In the genomic region with DNA sequence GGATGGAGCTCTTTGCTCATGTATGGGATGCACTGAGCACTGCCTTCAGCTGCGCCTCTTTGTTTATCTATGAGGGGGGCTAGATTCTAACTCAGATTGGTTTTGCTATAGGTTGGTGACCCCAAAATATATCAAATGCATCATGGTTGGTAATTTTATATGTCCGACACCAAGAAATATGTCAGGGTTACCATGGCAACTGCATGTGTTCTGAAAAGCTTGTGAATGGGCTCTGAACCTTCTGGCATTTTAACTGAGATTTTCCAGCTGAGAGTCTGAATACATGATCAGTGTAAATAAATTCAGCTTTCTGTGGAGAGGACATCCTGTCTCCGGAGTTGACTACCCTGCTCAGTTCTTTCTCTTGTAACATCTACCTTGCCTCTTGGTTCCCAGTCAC, we compare ENCODE assay signal across 20 mouse cellular contexts. TPM values are rescaled to one million over a fixed set of nuclear protein-coding genes. Genes with fewer than 3 reads are reported as not detected.
DNase-seq lines count a peak whose midpoint lies in the region; ATAC-seq and TF ChIP-seq lines count a peak whose summit lies in the region.
"Had no signal": no experiment of that assay in that cellular context is flagged by ENCODE, and none has a peak within 500 bp of the region (broad histone marks: within the 10 kb centered on the region; RNA-seq: fewer than 3 reads in every experiment).

No protein-coding gene starts in this region.

- H3K9me3 ChIP-seq in embryonic facial prominence, embryonic 14.5 days (ENCODE audit: control insufficient read depth, low read length), result no peaks in the 10 kb centered on the region
- no peaks in the 10 kb centered on the region for H3K9me3 ChIP-seq in embryonic facial prominence, embryonic 10.5 days
- no peaks in the 10 kb centered on the region for H3K9me3 ChIP-seq in kidney, postnatal 0 days (replicated peaks; ENCODE audit: low read length)
- H3K9me3 ChIP-seq in kidney, embryonic 16.5 days (ENCODE audit: low read length), result no peaks in the 10 kb centered on the region
- H3K9me3 ChIP-seq in neural tube, embryonic 15.5 days (replicated peaks), result no peaks in the 10 kb centered on the region
- H3K9me3 ChIP-seq in midbrain, embryonic 16.5 days (replicated peaks; ENCODE audit: control insufficient read depth, low read length, poor library complexity, severe bottlenecking), result no peaks in the 10 kb centered on the region
- H3K9me3 ChIP-seq: embryonic facial prominence, embryonic 13.5 days; lung, embryonic 15.5 days had no signal

- H3K4me2 ChIP-seq in embryonic facial prominence, embryonic 14.5 days (ENCODE audit: low read depth, low read length), result no peak overlapping the region
- no peak overlapping the region for H3K4me2 ChIP-seq in kidney, postnatal 0 days (ENCODE audit: low read length)
- no peak overlapping the region for H3K4me2 ChIP-seq in kidney, embryonic 16.5 days (replicated peaks; ENCODE audit: low read depth, low read length)
- no peak overlapping the region for H3K4me2 ChIP-seq in neural tube, embryonic 15.5 days
- peak overlapping the region; percentile 27; the same call in 1 of the 2 replicates for H3K4me2 ChIP-seq in midbrain, embryonic 16.5 days (ENCODE audit: low read length)
- H3K4me2 ChIP-seq: embryonic facial prominence, embryonic 13.5 days; heart, embryonic 11.5 days; lung, embryonic 15.5 days had no signal

- TF ChIP-seq CTCF in kidney, postnatal 0 days (IDR thresholded peaks at IDR 0.05; ENCODE audit: low read depth), result no peak

- H3K4me1 ChIP-seq in embryonic facial prominence, embryonic 14.5 days (ENCODE audit: control insufficient read depth, insufficient read depth, low read length), result peaks cover 6% of the 10 kb centered on the region; the same call in 1 of the 2 replicates
- peaks cover 12% of the 10 kb centered on the region; the same call in 1 of the 2 replicates for H3K4me1 ChIP-seq in embryonic facial prominence, embryonic 10.5 days
- H3K4me1 ChIP-seq in kidney, postnatal 0 days (replicated peaks; ENCODE audit: insufficient read depth, low read length), result no peaks in the 10 kb centered on the region
- H3K4me1 ChIP-seq in kidney, embryonic 16.5 days (ENCODE audit: insufficient read depth, low read length), result no peaks in the 10 kb centered on the region
- peaks cover 17% of the 10 kb centered on the region for H3K4me1 ChIP-seq in neural tube, embryonic 15.5 days
- H3K4me1 ChIP-seq in midbrain, embryonic 16.5 days (ENCODE audit: control insufficient read depth, insufficient read depth, low read length), result peaks cover 21% of the 10 kb centered on the region
- H3K4me1 ChIP-seq: lung, embryonic 15.5 days had no signal

- no peak for ATAC-seq in embryonic facial prominence, embryonic 14.5 days (ENCODE audit: low read depth)
- no peak for ATAC-seq in kidney, postnatal 0 days (replicated peaks; ENCODE audit: low FRiP score, low read depth)
- no peak for ATAC-seq in kidney, embryonic 16.5 days (ENCODE audit: low FRiP score, low TSS enrichment)
- no peak for ATAC-seq in neural tube, embryonic 15.5 days (ENCODE audit: low FRiP score)
- 0 out of 2 replicates have a peak, but pooled peaks have one; percentile 21 for ATAC-seq in midbrain, embryonic 16.5 days
- ATAC-seq: activated CD4-positive, CD25-positive, alpha-beta regulatory T cell, adult 4 months had no signal

- H3K4me3 ChIP-seq in embryonic facial prominence, embryonic 14.5 days (ENCODE audit: low read depth, low read length), result no peak overlapping the region
- no peak overlapping the region for H3K4me3 ChIP-seq in embryonic facial prominence, embryonic 10.5 days
- H3K4me3 ChIP-seq in kidney, postnatal 0 days (replicated peaks; ENCODE audit: low read depth, low read length), result no peak overlapping the region
- H3K4me3 ChIP-seq in kidney, embryonic 16.5 days (ENCODE audit: low read length), result no peak overlapping the region
- H3K4me3 ChIP-seq in neural tube, embryonic 15.5 days (replicated peaks), result no peak overlapping the region
- H3K4me3 ChIP-seq in midbrain, embryonic 16.5 days (ENCODE audit: low read depth, low read length), result no peak overlapping the region
- H3K4me3 ChIP-seq: embryonic facial prominence, embryonic 13.5 days; lung, embryonic 15.5 days; myocyte had no signal

- no peaks in the 10 kb centered on the region for H3K36me3 ChIP-seq in embryonic facial prominence, embryonic 14.5 days (ENCODE audit: control insufficient read depth, insufficient read depth, low read length)
- 0 out of 2 replicates have a peak, but pooled peaks cover under 1% of the 10 kb centered on the region for H3K36me3 ChIP-seq in embryonic facial prominence, embryonic 10.5 days (replicated peaks)
- no peaks in the 10 kb centered on the region for H3K36me3 ChIP-seq in kidney, postnatal 0 days (ENCODE audit: insufficient read depth, low read length)
- H3K36me3 ChIP-seq in kidney, embryonic 16.5 days (ENCODE audit: insufficient read depth, low read length), result no peaks in the 10 kb centered on the region
- H3K36me3 ChIP-seq in neural tube, embryonic 15.5 days, result no peaks in the 10 kb centered on the region
- no peaks in the 10 kb centered on the region for H3K36me3 ChIP-seq in midbrain, embryonic 16.5 days (ENCODE audit: control insufficient read depth, insufficient read depth, low read length)
- H3K36me3 ChIP-seq: embryonic facial prominence, embryonic 13.5 days; lung, embryonic 15.5 days had no signal

- DNase-seq in embryonic facial prominence, embryonic 14.5 days (ENCODE audit: low spot score), result peak; percentile 32
- no peak for DNase-seq in embryonic facial prominence, embryonic 10.5 days (ENCODE audit: low spot score)
- peak; percentile 46 for DNase-seq in kidney, postnatal 0 days (ENCODE audit: low spot score)
- DNase-seq in neural tube, embryonic 10.5 days (ENCODE audit: extremely low spot score, low spot score), result no peak
- no peak for DNase-seq in spleen, adult 18-20 months
- DNase-seq: adrenal gland, postnatal 36 days; cerebellum, postnatal 36 days; gastrocnemius, postnatal 36 days; kidney, adult 11 months; kidney, postnatal 25 days had no signal

- H3K27me3 ChIP-seq in embryonic facial prominence, embryonic 14.5 days (replicated peaks; ENCODE audit: control insufficient read depth, insufficient read depth, low read length), result no peaks in the 10 kb centered on the region
- H3K27me3 ChIP-seq in embryonic facial prominence, embryonic 10.5 days (replicated peaks; ENCODE audit: low read depth, poor library complexity, severe bottlenecking), result no peaks in the 10 kb centered on the region
- H3K27me3 ChIP-seq in kidney, postnatal 0 days (ENCODE audit: insufficient read depth, low read length), result no peaks in the 10 kb centered on the region
- no peaks in the 10 kb centered on the region for H3K27me3 ChIP-seq in kidney, embryonic 16.5 days (ENCODE audit: insufficient read depth, low read length)
- no peaks in the 10 kb centered on the region for H3K27me3 ChIP-seq in neural tube, embryonic 15.5 days (replicated peaks)
- no peaks in the 10 kb centered on the region for H3K27me3 ChIP-seq in midbrain, embryonic 16.5 days (ENCODE audit: control insufficient read depth, insufficient read depth, low read depth, low read length)
- H3K27me3 ChIP-seq: embryonic facial prominence, embryonic 13.5 days; lung, embryonic 15.5 days had no signal

- H3K9ac ChIP-seq in embryonic facial prominence, embryonic 14.5 days (ENCODE audit: low read depth, low read length), result no peak overlapping the region
- no peak overlapping the region for H3K9ac ChIP-seq in kidney, postnatal 0 days (ENCODE audit: low read depth, low read length)
- no peak overlapping the region for H3K9ac ChIP-seq in kidney, embryonic 16.5 days (replicated peaks; ENCODE audit: low read length)
- no peak overlapping the region for H3K9ac ChIP-seq in neural tube, embryonic 15.5 days (replicated peaks)
- no peak overlapping the region for H3K9ac ChIP-seq in midbrain, embryonic 16.5 days (ENCODE audit: low read depth, low read length)
- H3K9ac ChIP-seq: embryonic facial prominence, embryonic 13.5 days; lung, embryonic 15.5 days had no signal

- H3K27ac ChIP-seq in embryonic facial prominence, embryonic 14.5 days (replicated peaks; ENCODE audit: low read depth, low read length), result no peak overlapping the region
- H3K27ac ChIP-seq in embryonic facial prominence, embryonic 10.5 days (replicated peaks), result no peak overlapping the region
- H3K27ac ChIP-seq in kidney, postnatal 0 days, result no peak overlapping the region
- H3K27ac ChIP-seq in kidney, embryonic 16.5 days (ENCODE audit: low read length), result no peak overlapping the region
- 0 out of 2 replicates have a peak overlapping the region, but pooled peaks have one; percentile 33 for H3K27ac ChIP-seq in neural tube, embryonic 15.5 days (replicated peaks)
- H3K27ac ChIP-seq in midbrain, embryonic 16.5 days (ENCODE audit: low read length), result peak overlapping the region; percentile 67
- H3K27ac ChIP-seq: embryonic facial prominence, embryonic 13.5 days; lung, embryonic 15.5 days had no signal

- WGBS in embryonic facial prominence, embryonic 14.5 days, result 71% methylated on average over 3 of the region's 3 CpGs
- WGBS in embryonic facial prominence, embryonic 10.5 days, result 87% methylated on average over 3 of the region's 3 CpGs
- 68% methylated on average over 3 of the region's 3 CpGs for WGBS in kidney, postnatal 0 days
- 69% methylated on average over 3 of the region's 3 CpGs for WGBS in kidney, embryonic 16.5 days
- WGBS in neural tube, embryonic 15.5 days, result 36% methylated on average over 3 of the region's 3 CpGs
- 29% methylated on average over 3 of the region's 3 CpGs for WGBS in midbrain, embryonic 16.5 days

RNA-seq across cellular contexts. Expression of gene 4930595D18Rik, which starts 19.7 kb away (rescaled TPM):
- not detected in 2 replicates for polyA plus RNA-seq in embryonic facial prominence, embryonic 14.5 days (2014; fragmentation: Nextera tagmentation; extraction: Ambion mirVana)
- not detected in 2 replicates for polyA plus RNA-seq in embryonic facial prominence, embryonic 10.5 days (2016; fragmentation: Nextera tagmentation; extraction: Ambion mirVana)
- not detected in 2 replicates for polyA plus RNA-seq in kidney, postnatal 0 days (2015; fragmentation: Nextera tagmentation; extraction: Ambion mirVana)
- polyA plus RNA-seq in kidney, embryonic 16.5 days (2015; fragmentation: Nextera tagmentation; extraction: Ambion mirVana), result not detected in 2 replicates
- polyA plus RNA-seq in neural tube, embryonic 15.5 days (2015; fragmentation: Nextera tagmentation; extraction: Ambion mirVana), result not detected in 2 replicates
- polyA plus RNA-seq in midbrain, embryonic 16.5 days (2015; fragmentation: Nextera tagmentation; extraction: Ambion mirVana), result not detected in 2 replicates
- polyA plus RNA-seq: embryonic facial prominence, embryonic 13.5 days; heart, embryonic 11.5 days; liver, adult 2 months; lung, embryonic 15.5 days; myocyte; urinary bladder, adult 2 months had no signal

RNA-seq across cellular contexts. Expression of gene Traf3, which starts 37.8 kb away (rescaled TPM):
- 12.5 and 13.4 TPM in 2 replicates for polyA plus RNA-seq in embryonic facial prominence, embryonic 14.5 days (2014; fragmentation: Nextera tagmentation; extraction: Ambion mirVana)
- 9.5 and 10.6 TPM in 2 replicates for polyA plus RNA-seq in embryonic facial prominence, embryonic 10.5 days (2016; fragmentation: Nextera tagmentation; extraction: Ambion mirVana)
- polyA plus RNA-seq in kidney, postnatal 0 days (2015; fragmentation: Nextera tagmentation; extraction: Ambion mirVana), result 6.4 and 7.3 TPM in 2 replicates
- polyA plus RNA-seq in kidney, embryonic 16.5 days (2015; fragmentation: Nextera tagmentation; extraction: Ambion mirVana), result 8.9 and 10.6 TPM in 2 replicates
- polyA plus RNA-seq in neural tube, embryonic 15.5 days (2015; fragmentation: Nextera tagmentation; extraction: Ambion mirVana), result 16.9 and 19.0 TPM in 2 replicates
- polyA plus RNA-seq in midbrain, embryonic 16.5 days (2015; fragmentation: Nextera tagmentation; extraction: Ambion mirVana), result 17.4 and 22.3 TPM in 2 replicates

Comparison
In these comparisons a context has a peak if more than half of its experiments do, and no peak if none do; other contexts are left out.
1. DNase-seq: peak in embryonic facial prominence, embryonic 14.5 days (single experiment) and kidney, postnatal 0 days (single experiment); none in embryonic facial prominence, embryonic 10.5 days (single experiment), neural tube, embryonic 10.5 days (single experiment) and spleen, adult 18-20 months (0 of 2).
2. H3K27ac ChIP-seq: peak in neural tube, embryonic 15.5 days (single experiment) and midbrain, embryonic 16.5 days (single experiment); none in embryonic facial prominence, embryonic 14.5 days (single experiment), embryonic facial prominence, embryonic 10.5 days (single experiment), kidney, postnatal 0 days (single experiment) and kidney, embryonic 16.5 days (single experiment).